Mouse (Mus musculus): Measurements from ENCODE around the gene Hoxb3.

The Hoxb3 gene

DNA sequence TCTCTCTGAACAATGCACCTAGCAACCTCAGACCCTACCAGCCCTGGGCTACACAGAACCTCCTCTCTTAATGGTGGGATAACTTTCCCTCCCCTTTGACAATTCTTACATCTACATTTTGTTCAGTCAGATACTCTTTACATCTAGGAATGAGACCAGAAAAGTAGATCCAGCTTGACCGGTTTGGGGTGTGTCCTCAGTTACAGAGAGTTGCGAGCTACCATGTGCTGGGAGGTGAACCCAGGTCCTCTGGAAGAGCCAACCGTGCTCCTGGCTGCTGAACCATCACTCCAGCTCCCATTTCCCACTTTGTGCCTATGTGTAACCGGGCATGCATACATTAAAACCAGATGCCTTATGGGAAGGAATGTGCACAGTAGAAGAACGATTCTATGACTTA lies 60.3 kb downstream of the Hoxb3 start:
- DNase-seq (ENCODE audit: low read depth, low spot score): no peak
- Histone ChIP-seq H3K27me3 (ENCODE audit: control insufficient read depth, insufficient read depth, low read length, poor library complexity, severe bottlenecking) (no peaks in the 10 kb centered on the region), H3K36me3 (ENCODE audit: control insufficient read depth, insufficient read depth, low read length, poor library complexity, severe bottlenecking) (no peaks in the 10 kb centered on the region)

GRCm38 (mm10) chr11:96387635-96388034 lies 64.5 kb downstream of the Hoxb3 start:
- no peak for DNase-seq (ENCODE audit: low read depth, low spot score)

DNA sequence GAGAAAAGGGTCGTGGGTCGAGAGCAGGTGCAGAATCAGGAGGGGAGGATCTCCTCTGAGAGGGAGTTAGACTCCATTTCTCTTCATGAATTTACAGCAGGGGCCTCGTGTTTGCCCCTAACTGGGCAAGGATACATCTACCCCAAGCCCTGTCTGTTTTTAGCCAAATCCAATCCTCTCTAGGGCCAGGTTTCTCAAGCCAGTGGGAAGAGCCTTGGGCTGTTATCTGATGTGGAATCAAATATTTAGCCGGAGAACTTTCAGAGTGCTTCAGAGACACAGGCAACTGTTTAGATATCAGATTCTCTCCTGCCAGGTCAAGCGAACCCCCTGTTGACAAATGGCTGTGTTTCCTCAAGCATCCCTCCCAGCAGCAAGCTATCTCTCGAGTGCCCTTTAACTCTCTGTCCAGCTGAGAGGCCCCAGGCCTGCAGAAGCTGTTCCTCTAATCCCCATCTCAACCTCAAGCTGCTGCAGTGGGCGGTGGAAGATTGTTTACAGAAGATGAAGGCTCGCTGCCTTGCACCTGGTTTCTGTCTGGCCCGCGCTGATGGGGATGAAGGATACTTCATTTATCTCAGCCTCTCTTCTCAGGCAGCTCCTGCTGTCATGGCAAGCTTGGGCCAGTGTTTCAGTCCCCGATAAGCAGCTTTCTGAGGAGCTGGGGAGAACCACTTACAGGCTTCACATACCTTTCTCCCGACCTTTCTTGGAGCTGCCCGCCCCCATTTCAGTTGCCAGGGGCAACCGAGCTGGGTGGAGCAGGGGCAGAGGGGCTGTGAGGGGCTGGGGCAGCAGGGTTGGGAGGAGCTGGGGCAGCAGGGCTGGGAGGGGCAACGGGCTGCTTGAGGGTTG lies 73.9 kb downstream of the Hoxb3 start:
- no peaks in the 10 kb centered on the region; the same call in 1 of the 2 replicates for H3K27me3 ChIP-seq (ENCODE audit: control insufficient read depth, insufficient read depth, low read length, poor library complexity, severe bottlenecking)
- DNase-seq (ENCODE audit: low read depth, low spot score): no peak
- H3K36me3 ChIP-seq (ENCODE audit: control insufficient read depth, insufficient read depth, low read length, poor library complexity, severe bottlenecking): no peaks in the 10 kb centered on the region

More at GRCm38 (mm10) chr11:96387635-96388034, 64.5 kb downstream of the Hoxb3 start:
- Histone ChIP-seq H3K36me3 (ENCODE audit: control insufficient read depth, insufficient read depth, low read length, poor library complexity, severe bottlenecking) (no peaks in the 10 kb centered on the region), H3K27me3 (ENCODE audit: control insufficient read depth, insufficient read depth, low read length, poor library complexity, severe bottlenecking) (no peaks in the 10 kb centered on the region)
